10 mouse cellular contexts compared by ENCODE assay signal in the genomic region with DNA sequence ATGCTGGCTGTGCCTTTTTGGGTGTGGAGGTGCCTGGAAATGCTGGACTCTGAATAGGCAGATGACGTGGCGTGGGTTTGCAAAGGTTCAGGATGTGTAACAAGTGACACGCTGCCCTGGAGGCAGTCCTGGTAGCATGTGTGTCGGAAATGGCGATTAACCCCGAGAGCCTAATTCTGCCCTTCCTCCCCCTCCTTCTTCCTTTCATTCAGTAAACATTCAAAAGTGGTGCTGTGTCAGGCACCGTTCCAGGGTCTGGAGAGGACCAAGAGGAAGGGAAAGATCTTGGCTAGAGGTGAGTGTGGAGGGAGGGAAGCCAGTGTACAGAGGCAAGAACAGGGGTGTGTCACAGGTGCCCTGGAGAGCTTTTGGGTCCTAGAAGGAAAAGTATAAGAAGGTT.
DNase-seq lines count a peak whose midpoint lies in the region; ATAC-seq and TF ChIP-seq lines count a peak whose summit lies in the region.
"Had no signal": no experiment of that assay in that cellular context is flagged by ENCODE, and none has a peak within 500 bp of the region (broad histone marks: within the 10 kb centered on the region; RNA-seq: fewer than 3 reads in every experiment).

No protein-coding gene starts in this region.

- H3K27ac ChIP-seq in forebrain, embryonic 10.5 days: peak overlapping the region; percentile 15; the same call in 1 of the 2 replicates
- H3K27ac ChIP-seq in forebrain, embryonic 12.5 days: no peak overlapping the region
- H3K27ac ChIP-seq: forebrain, embryonic 13.5 days had no signal

- no peak overlapping the region for H3K4me2 ChIP-seq in forebrain, embryonic 12.5 days
- H3K4me2 ChIP-seq: forebrain, embryonic 13.5 days had no signal

- H3K4me1 ChIP-seq in forebrain, embryonic 10.5 days: peaks cover 42% of the 10 kb centered on the region
- H3K4me1 ChIP-seq in forebrain, embryonic 12.5 days: peaks cover 22% of the 10 kb centered on the region
- peaks cover 12% of the 10 kb centered on the region for H3K4me1 ChIP-seq in lung, adult 2 months (ENCODE audit: control insufficient read depth, insufficient read depth, low read length)

- H3K4me3 ChIP-seq in forebrain, embryonic 10.5 days: no peak overlapping the region
- no peak overlapping the region for H3K4me3 ChIP-seq in forebrain, embryonic 12.5 days (replicated peaks)
- no peak overlapping the region for H3K4me3 ChIP-seq in lung, adult 2 months (replicated peaks; ENCODE audit: extremely low read depth, low read depth, low read length)
- H3K4me3 ChIP-seq: forebrain, embryonic 13.5 days had no signal

- 65% methylated on average over 7 of the region's 7 CpGs for WGBS in forebrain, embryonic 10.5 days
- 65% methylated on average over 7 of the region's 7 CpGs for WGBS in forebrain, embryonic 12.5 days
- 14% methylated on average over 7 of the region's 7 CpGs for WGBS in lung, adult 2 months

- H3K27me3 ChIP-seq in forebrain, embryonic 10.5 days (ENCODE audit: poor library complexity, severe bottlenecking): no peaks in the 10 kb centered on the region
- H3K27me3 ChIP-seq in forebrain, embryonic 12.5 days: no peaks in the 10 kb centered on the region
- H3K27me3 ChIP-seq: forebrain, embryonic 13.5 days had no signal

- no peak for TF ChIP-seq CTCF in lung, adult 2 months (IDR thresholded peaks at IDR 0.05; ENCODE audit: insufficient read depth, low read length)

- ATAC-seq in forebrain, embryonic 12.5 days (ENCODE audit: low FRiP score): no peak
- ATAC-seq: forebrain, embryonic 13.5 days had no signal

- H3K9ac ChIP-seq in forebrain, embryonic 12.5 days: no peak overlapping the region
- H3K9ac ChIP-seq: forebrain, embryonic 13.5 days had no signal

- intact Hi-C loops in heart, postnatal 14 days (cut with DNase I): loop anchor here (5.0 kb wide), 2 partner anchors 126 to 184 kb away; partner anchors contain the start of gene Dll1
- intact Hi-C loops in left cerebral cortex, postnatal 10 days (cut with DNase I): no loop called here

- DNase-seq in forebrain, embryonic 10.5 days (ENCODE audit: extremely low spot score, low spot score): no peak
- DNase-seq in NIH3T3 (ENCODE audit: low read depth): peak; percentile 6
- DNase-seq in heart, postnatal 14 days: peak; percentile 24 to 27
- DNase-seq in lung, adult 2 months: peak; percentile 67
- no peak for DNase-seq in thymus, postnatal 10 days (ENCODE audit: low spot score in 2 of 2)
- DNase-seq in spleen, postnatal 10 days (ENCODE audit: low spot score in 2 of 2): no peak
- no peak for DNase-seq in left cerebral cortex, postnatal 10 days (ENCODE audit: extremely low spot score in 1 of 2, low spot score in 2 of 2)
- DNase-seq: cerebellum, adult 18-20 months had no signal

- H3K9me3 ChIP-seq in forebrain, embryonic 10.5 days: no peaks in the 10 kb centered on the region
- H3K9me3 ChIP-seq in forebrain, embryonic 12.5 days: no peaks in the 10 kb centered on the region
- H3K9me3 ChIP-seq: forebrain, embryonic 13.5 days had no signal

- H3K36me3 ChIP-seq in forebrain, embryonic 10.5 days (replicated peaks): no peaks in the 10 kb centered on the region
- no peaks in the 10 kb centered on the region for H3K36me3 ChIP-seq in forebrain, embryonic 12.5 days (replicated peaks)

- TF ChIP-seq POLR2A in lung, adult 2 months (IDR thresholded peaks at IDR 0.05; ENCODE audit: borderline replicate concordance, extremely low read depth, low read depth, low read length): no peak

Comparison
In these comparisons a context has a peak if more than half of its experiments do, and no peak if none do; other contexts are left out.
1. DNase-seq: peak in NIH3T3 (single experiment), heart, postnatal 14 days (2 of 2) and lung, adult 2 months (single experiment); none in forebrain, embryonic 10.5 days (single experiment), thymus, postnatal 10 days (0 of 2), spleen, postnatal 10 days (0 of 2) and left cerebral cortex, postnatal 10 days (0 of 2).